Mouse (Mus musculus) embryonic facial prominence, embryonic 15.5 days (tissue): ENCODE data around the gene Fgr. TPM values are rescaled to one million over a fixed set of nuclear protein-coding genes. Genes with fewer than 3 reads are reported as not detected.

Experiments used
- ATAC-seq: fragments of 200-750 bp; cut with Nextera tagmentation; 2 replicates; pipeline ENCODE4 v1.8.0; 2017; ENCODE audit warnings: low read depth, moderate TSS enrichment; ENCODE audit not compliant: insufficient number of reproducible peaks, low FRiP score, low TSS enrichment
- H3K27ac ChIP-seq: fragments of 300-500 bp; sonication (generic); replicated peaks from 2 replicates; pipeline ENCODE4 v1.5.1; 2015; ENCODE audit warnings: mild to moderate bottlenecking, inconsistent platforms
- H3K27me3 ChIP-seq: fragments of 300-500 bp; sonication (generic); 2 replicates; pipeline ENCODE4 v1.6.1; 2015; ENCODE audit warnings: inconsistent platforms
- H3K36me3 ChIP-seq: fragments of 300-500 bp; sonication (generic); 2 replicates; pipeline ENCODE4 v1.6.1; 2015; ENCODE audit warnings: mild to moderate bottlenecking, inconsistent platforms
- H3K4me1 ChIP-seq: fragments of 300-500 bp; sonication (generic); 2 replicates; pipeline ENCODE4 v1.6.1; 2015; ENCODE audit warnings: inconsistent platforms
- H3K4me2 ChIP-seq: fragments of 300-500 bp; sonication (generic); replicated peaks from 2 replicates; pipeline ENCODE4 v1.6.1; 2015; ENCODE audit warnings: mild to moderate bottlenecking, inconsistent platforms
- H3K4me3 ChIP-seq: fragments of 300-500 bp; sonication (generic); replicated peaks from 2 replicates; pipeline ENCODE4 v1.5.1; 2015; ENCODE audit warnings: mild to moderate bottlenecking, inconsistent platforms
- H3K9ac ChIP-seq: fragments of 300-500 bp; sonication (generic); 2 replicates; pipeline ENCODE4 v1.6.1; 2015; ENCODE audit warnings: inconsistent platforms
- H3K9me3 ChIP-seq: fragments of 300-500 bp; sonication (generic); replicated peaks from 2 replicates; pipeline ENCODE4 v1.6.1; 2016; ENCODE audit warnings: inconsistent platforms
- WGBS: fragments of 180-500 bp; shearing (Covaris S2); methylation state at CpG from one replicate; pipeline ENCODE4 v1.1.7; 2015; 5-methylcytosine and 5-hydroxymethylcytosine counted together
- polyA plus RNA-seq: library from polyadenylated mRNA; unstranded; fragments of >200 nt; fragmentation: Nextera tagmentation; extraction: Ambion mirVana; gene quantifications from 2 replicates; pipeline ENCODE4 v1.2.1, GENCODE M21; 2015

Fgr gene
- polyA plus RNA-seq, 1 experiment from 2014 or later: 0.65 TPM

GRCm38 (mm10) chr4:132960313-132960712 lies 13.6 kb upstream of the Fgr start:
- H3K27ac ChIP-seq: no peak overlapping the region

GRCm38 (mm10) chr4:132960864-132961639 lies 12.8 kb upstream of the Fgr start:
- H3K4me2 ChIP-seq: no peak overlapping the region
- WGBS: 66% methylated on average over 13 of the region's 13 CpGs
- H3K9me3 ChIP-seq: no peaks in the 10 kb centered on the region
- H3K4me3 ChIP-seq: no peak overlapping the region
- no peak for ATAC-seq
- no peak overlapping the region for H3K9ac ChIP-seq
- H3K4me1 ChIP-seq: peaks cover 20% of the 10 kb centered on the region
- H3K27ac ChIP-seq: no peak overlapping the region
- no peaks in the 10 kb centered on the region for H3K36me3 ChIP-seq
- no peaks in the 10 kb centered on the region for H3K27me3 ChIP-seq

More at GRCm38 (mm10) chr4:132960313-132960712, 13.6 kb upstream of the Fgr start:
- no peaks in the 10 kb centered on the region for H3K9me3 ChIP-seq
- H3K27me3 ChIP-seq: no peaks in the 10 kb centered on the region
- 43% methylated on average over 5 of the region's 5 CpGs for WGBS
- H3K4me2 ChIP-seq: no peak overlapping the region
- no peaks in the 10 kb centered on the region for H3K36me3 ChIP-seq
- H3K4me1 ChIP-seq: peaks cover 20% of the 10 kb centered on the region
- H3K9ac ChIP-seq: no peak overlapping the region
- ATAC-seq: no peak
- no peak overlapping the region for H3K4me3 ChIP-seq

DNA sequence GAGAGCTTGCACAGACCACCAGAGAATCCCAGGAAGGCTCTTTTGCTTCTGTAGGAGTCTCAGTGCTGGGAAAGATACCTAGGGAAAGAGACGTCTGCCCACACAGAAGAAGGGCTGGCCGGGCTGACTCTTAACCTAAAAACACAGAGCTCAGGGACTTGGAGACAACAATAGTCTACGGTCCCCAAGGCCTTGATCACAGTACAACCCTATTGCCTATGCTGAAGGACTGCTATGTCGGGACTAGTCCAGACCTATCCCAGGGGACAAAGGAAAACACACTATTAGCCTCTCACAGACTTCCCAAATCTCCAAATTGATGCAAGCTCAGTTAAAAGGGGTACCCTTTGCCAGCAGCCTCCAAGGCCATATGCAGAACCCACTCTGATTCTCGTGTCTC lies 12.0 kb upstream of the Fgr start:
- Histone ChIP-seq H3K9me3 (no peaks in the 10 kb centered on the region), H3K4me3 (no peak overlapping the region), H3K4me1 (peaks cover 20% of the 10 kb centered on the region), H3K27ac (no peak overlapping the region), H3K4me2 (no peak overlapping the region), H3K36me3 (no peaks in the 10 kb centered on the region), H3K9ac (no peak overlapping the region), H3K27me3 (no peaks in the 10 kb centered on the region)
- ATAC-seq: no peak
- 63% methylated on average over 5 of the region's 5 CpGs for WGBS

- H3K9me3 ChIP-seq: no peaks in the 10 kb centered on the region
- no peaks in the 10 kb centered on the region for H3K27me3 ChIP-seq
- no peak overlapping the region for H3K4me2 ChIP-seq
- no peak for ATAC-seq
- H3K27ac ChIP-seq: no peak overlapping the region
- no peak overlapping the region for H3K9ac ChIP-seq
- peaks cover 20% of the 10 kb centered on the region for H3K4me1 ChIP-seq
- WGBS: 94% methylated on average over 4 of the region's 4 CpGs
- H3K4me3 ChIP-seq: no peak overlapping the region
- no peaks in the 10 kb centered on the region for H3K36me3 ChIP-seq
Measured at GRCm38 (mm10) chr4:132962628-132963027, 11.3 kb upstream of the Fgr start.

DNA sequence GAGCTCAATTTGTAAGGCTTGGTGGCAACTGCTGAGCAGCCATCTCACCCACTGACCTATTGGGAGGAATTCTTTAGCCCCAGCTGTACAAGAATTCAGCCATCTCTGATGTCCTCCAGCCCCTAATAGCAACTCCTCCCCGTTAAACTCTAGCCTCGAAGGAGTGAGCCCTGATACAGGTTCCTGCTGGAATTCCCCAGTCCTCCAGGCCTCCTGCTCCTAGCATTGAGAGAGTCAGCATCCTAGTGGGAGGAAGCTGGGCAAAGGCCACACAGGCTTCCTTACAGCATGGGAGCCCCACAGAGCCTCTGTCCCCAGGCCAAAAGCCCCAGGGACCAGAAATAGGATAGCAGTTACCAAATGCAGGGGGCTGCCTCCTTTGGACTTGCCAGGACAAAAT lies 10.5 kb upstream of the Fgr start:
- ATAC-seq: no peak
- Histone ChIP-seq H3K9ac (no peak overlapping the region), H3K27ac (no peak overlapping the region), H3K36me3 (no peaks in the 10 kb centered on the region), H3K4me1 (peaks cover 19% of the 10 kb centered on the region), H3K4me2 (no peak overlapping the region), H3K4me3 (no peak overlapping the region), H3K27me3 (no peaks in the 10 kb centered on the region), H3K9me3 (no peaks in the 10 kb centered on the region)
- WGBS: 17% methylated on average over 2 of the region's 2 CpGs

GRCm38 (mm10) chr4:132964064-132964463 lies 9.8 kb upstream of the Fgr start:
- 44% methylated on average over 3 of the region's 3 CpGs for WGBS
- H3K9me3 ChIP-seq: no peaks in the 10 kb centered on the region
- H3K36me3 ChIP-seq: no peaks in the 10 kb centered on the region
- no peak overlapping the region for H3K27ac ChIP-seq
- H3K4me3 ChIP-seq: no peak overlapping the region
- no peaks in the 10 kb centered on the region for H3K27me3 ChIP-seq
- H3K9ac ChIP-seq: no peak overlapping the region
- ATAC-seq: no peak
- H3K4me2 ChIP-seq: no peak overlapping the region
- peaks cover 13% of the 10 kb centered on the region for H3K4me1 ChIP-seq

GRCm38 (mm10) chr4:132964473-132964872 lies 9.4 kb upstream of the Fgr start:
- H3K9ac ChIP-seq: no peak overlapping the region
- ATAC-seq: no peak
- no peak overlapping the region for H3K27ac ChIP-seq
- H3K4me3 ChIP-seq: no peak overlapping the region
- H3K9me3 ChIP-seq: no peaks in the 10 kb centered on the region
- no peaks in the 10 kb centered on the region for H3K27me3 ChIP-seq
- H3K4me2 ChIP-seq: no peak overlapping the region
- H3K36me3 ChIP-seq: no peaks in the 10 kb centered on the region
- peaks cover 9% of the 10 kb centered on the region for H3K4me1 ChIP-seq
- WGBS: 40% methylated on average over 5 of the region's 5 CpGs

GRCm38 (mm10) chr4:132968105-132968938 lies 5.6 kb upstream of the Fgr start:
- H3K36me3 ChIP-seq: no peaks in the 10 kb centered on the region
- H3K27ac ChIP-seq: no peak overlapping the region
- H3K4me2 ChIP-seq: no peak overlapping the region
- ATAC-seq: no peak
- H3K4me3 ChIP-seq: no peak overlapping the region
- WGBS: 37% methylated on average over 6 of the region's 6 CpGs
- H3K9me3 ChIP-seq: no peaks in the 10 kb centered on the region
- H3K9ac ChIP-seq: no peak overlapping the region
- peaks cover 8% of the 10 kb centered on the region for H3K27me3 ChIP-seq
- H3K4me1 ChIP-seq: peaks cover under 1% of the 10 kb centered on the region; the same call in 1 of the 2 replicates

- Histone ChIP-seq H3K4me2 (no peak overlapping the region), H3K36me3 (no peaks in the 10 kb centered on the region), H3K27me3 (peaks cover 35% of the 10 kb centered on the region), H3K9ac (no peak overlapping the region), H3K4me1 (peaks cover 20% of the 10 kb centered on the region), H3K27ac (no peak overlapping the region), H3K9me3 (no peaks in the 10 kb centered on the region), H3K4me3 (no peak overlapping the region)
- ATAC-seq: no peak
- 65% methylated on average over 6 of the region's 6 CpGs for WGBS
Measured at GRCm38 (mm10) chr4:132971601-132972000, 2.3 kb upstream of the Fgr start.

- WGBS: 52% methylated on average over 3 of the region's 3 CpGs
Measured at GRCm38 (mm10) chr4:132972101-132972500, 1.8 kb upstream of the Fgr start.

DNA sequence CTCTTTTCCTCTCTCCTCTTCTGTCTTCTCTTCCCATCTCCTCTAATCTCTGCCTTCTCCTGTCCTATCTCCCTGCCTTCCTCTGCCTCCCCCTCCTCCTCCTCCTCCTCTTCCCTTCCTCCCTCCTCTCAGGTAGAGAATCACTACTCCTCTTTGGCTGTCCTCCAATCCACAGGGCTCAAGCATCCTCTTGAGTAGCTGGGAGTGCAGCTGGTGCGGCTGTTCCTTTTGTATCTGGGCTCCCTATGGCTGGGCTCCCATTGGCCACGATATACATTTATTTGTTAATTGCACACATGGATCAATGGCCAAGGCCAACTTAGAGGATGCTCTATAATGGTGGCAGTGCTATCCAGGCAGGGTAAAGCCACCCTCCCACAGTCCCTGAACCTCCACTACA lies 1.3 kb upstream of the Fgr start:
- H3K27ac ChIP-seq: no peak overlapping the region
- peaks cover 35% of the 10 kb centered on the region for H3K27me3 ChIP-seq

More at GRCm38 (mm10) chr4:132972101-132972500, 1.8 kb upstream of the Fgr start:
- no peak overlapping the region for H3K4me3 ChIP-seq
- H3K9ac ChIP-seq: no peak overlapping the region
- H3K4me2 ChIP-seq: no peak overlapping the region
- no peaks in the 10 kb centered on the region for H3K9me3 ChIP-seq
- H3K27ac ChIP-seq: no peak overlapping the region
- peaks cover 20% of the 10 kb centered on the region for H3K4me1 ChIP-seq
- no peaks in the 10 kb centered on the region for H3K36me3 ChIP-seq
- ATAC-seq: no peak
- peaks cover 35% of the 10 kb centered on the region for H3K27me3 ChIP-seq

More for the DNA sequence above, 1.3 kb upstream of the Fgr start:
- H3K9ac ChIP-seq: no peak overlapping the region
- H3K4me1 ChIP-seq: peaks cover 20% of the 10 kb centered on the region
- ATAC-seq: no peak
- H3K4me2 ChIP-seq: no peak overlapping the region
- no peaks in the 10 kb centered on the region for H3K9me3 ChIP-seq
- no peak overlapping the region for H3K4me3 ChIP-seq
- H3K36me3 ChIP-seq: no peaks in the 10 kb centered on the region
- WGBS: 33% methylated on average over 2 of the region's 2 CpGs
